Mouse (Mus musculus): ENCODE data around the gene Bnc1.

DNA sequence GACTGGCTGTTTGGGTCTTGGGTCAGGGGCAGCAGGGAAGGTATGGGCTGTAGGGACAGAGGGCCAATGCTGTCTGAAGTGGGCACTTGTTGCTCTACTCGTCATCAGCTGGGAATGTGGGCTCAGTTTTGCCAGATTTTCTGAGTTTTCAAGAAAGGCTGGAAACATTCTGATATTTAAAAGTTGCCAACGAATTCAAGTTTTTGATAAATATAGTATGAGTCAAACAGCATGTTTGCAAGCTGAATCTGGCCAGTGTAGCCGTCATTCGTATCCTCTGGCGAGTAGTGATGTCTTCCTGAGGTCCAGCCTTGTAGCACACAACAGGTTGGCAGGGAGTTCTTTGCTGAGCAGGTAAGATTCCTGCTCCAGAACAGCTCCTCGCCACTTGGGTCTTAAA, 3.0 kb upstream of the Bnc1 start:
- no peak for TF ChIP-seq CTCF (IDR thresholded peaks at IDR 0.05; ENCODE audit: low read depth, low read length)
- no peak for TF ChIP-seq POLR2A (IDR thresholded peaks at IDR 0.05; ENCODE audit: extremely low read depth, insufficient read depth, low read length)

Data from liver, adult 2 months (tissue).